Mouse (Mus musculus): ENCODE measurements around the gene Cfap65.

Cfap65 gene

GRCm38 (mm10) chr1:74936221-74936830 lies 927 bp upstream of the Cfap65 start:
- no peak for DNase-seq

- no peak for DNase-seq
These were observed 7.6 kb downstream of the Cfap65 start for GRCm38 (mm10) chr1:74927621-74928296.

GRCm38 (mm10) chr1:74926721-74927120 lies 8.7 kb downstream of the Cfap65 start:
- DNase-seq = peak; percentile 19

GRCm38 (mm10) chr1:74924464-74924863 lies 10.9 kb downstream of the Cfap65 start:
- no peak for DNase-seq

- DNase-seq = no peak
These were observed 19.7 kb downstream of the Cfap65 start for GRCm38 (mm10) chr1:74915706-74916105.

- DNase-seq = no peak
These were observed 33.2 kb downstream of the Cfap65 start for GRCm38 (mm10) chr1:74902191-74902590.

GRCm38 (mm10) chr1:74901686-74902085 lies 33.7 kb downstream of the Cfap65 start:
- no peak for DNase-seq

GRCm38 (mm10) chr1:74900341-74901285 lies 34.8 kb downstream of the Cfap65 start:
- DNase-seq = no peak

- no peak for DNase-seq
These were observed 36.6 kb downstream of the Cfap65 start for GRCm38 (mm10) chr1:74898656-74899431.

- DNase-seq = no peak
These were observed 37.4 kb downstream of the Cfap65 start for GRCm38 (mm10) chr1:74897976-74898375.

GRCm38 (mm10) chr1:74894966-74895365 lies 40.4 kb downstream of the Cfap65 start:
- no peak for DNase-seq

GRCm38 (mm10) chr1:74893134-74893855 lies 42.1 kb downstream of the Cfap65 start, which contains the start of gene Cryba2:
TSS of gene Cryba2 (minus strand) at chr1:74893143.
- peak; percentile 45 for DNase-seq

GRCm38 (mm10) chr1:74892351-74893133 lies 42.9 kb downstream of the Cfap65 start:
- no peak for DNase-seq

- DNase-seq = no peak
These were observed 43.9 kb downstream of the Cfap65 start for GRCm38 (mm10) chr1:74891513-74891912.

- no peak for DNase-seq
These were observed 49.9 kb downstream of the Cfap65 start, which contains the start of gene Fev for GRCm38 (mm10) chr1:74885369-74886042. TSS of gene Fev (minus strand) at chr1:74885419.

- no peak for DNase-seq
These were observed 50.9 kb downstream of the Cfap65 start for GRCm38 (mm10) chr1:74884196-74885141.

GRCm38 (mm10) chr1:74883441-74883840 lies 52.0 kb downstream of the Cfap65 start:
- DNase-seq = no peak

- DNase-seq = no peak
These were observed 52.6 kb downstream of the Cfap65 start for GRCm38 (mm10) chr1:74882828-74883227.

- DNase-seq = no peak
These were observed 53.2 kb downstream of the Cfap65 start for GRCm38 (mm10) chr1:74882055-74882734.

Data from right cerebral cortex, postnatal 25 days (tissue).